Mouse (Mus musculus): Measurements from ENCODE around the gene Rit1. TPM values are rescaled to one million over a fixed set of nuclear protein-coding genes. Genes with fewer than 3 reads are reported as not detected.
"Not testable (repeated sequence)": the region's sequence is repeated elsewhere in the genome, so short reads cannot be mapped to it uniquely, and the experiment has no call there.

Gene Rit1
- polyA plus RNA-seq, 2 experiments, result 20.3 to 31.6 TPM

DNA sequence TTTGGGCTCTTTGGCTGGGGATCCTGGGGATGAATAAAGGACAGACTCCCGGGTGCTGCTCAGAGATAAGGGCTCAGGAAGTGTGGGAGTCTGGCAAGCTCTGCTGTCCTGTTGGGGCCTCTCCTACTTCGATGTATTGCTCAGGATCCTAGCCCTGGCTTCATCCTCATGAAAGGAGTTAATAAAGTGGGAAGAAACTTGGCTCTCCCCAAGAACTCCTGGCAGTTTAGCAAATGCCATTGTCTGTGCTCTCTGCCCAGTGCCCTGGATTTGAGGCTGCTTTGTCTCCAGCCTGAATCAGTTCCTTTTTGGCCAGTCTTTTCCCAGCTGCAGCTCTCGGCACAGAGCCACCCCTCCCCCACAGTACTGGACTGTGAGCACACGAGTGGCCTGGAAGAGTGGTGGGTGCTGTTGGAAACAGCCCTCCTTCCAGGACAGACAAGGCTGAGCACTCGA is 41.4 kb downstream of the Rit1 start:
- ATAC-seq (ENCODE audit: insufficient read depth) (0 out of 2 replicates have a peak, but pooled peaks have one; percentile 37), DNase-seq (ENCODE audit: low read depth in 3 of 3, low spot score in 3 of 3) (no peak)
- no peaks in the 10 kb centered on the region for H3K27me3 ChIP-seq (ENCODE audit: control insufficient read depth, insufficient read depth, low read length)
- WGBS (ENCODE audit: insufficient replicate concordance), result 10% methylated on average over 5 of the region's 5 CpGs
- H3K27ac ChIP-seq, result no peak overlapping the region
- no peak overlapping the region for H3K4me3 ChIP-seq (ENCODE audit: insufficient read depth in 1 of 2, low read depth in 2 of 2, low read length in 2 of 2)
- H3K4me1 ChIP-seq (replicated peaks; ENCODE audit: control insufficient read depth in 2 of 2, insufficient read depth in 2 of 2, low read length in 1 of 2), result peaks cover 3 to 16% of the 10 kb centered on the region in 2 experiments; a peak in 3 of 4 replicates
- H3K9me3 ChIP-seq (ENCODE audit: control insufficient read depth, low read length), result no peaks in the 10 kb centered on the region
- peak overlapping the region; percentile 15; the same call in 1 of the 2 replicates for H3K4me2 ChIP-seq (ENCODE audit: low read depth)
- no peaks in the 10 kb centered on the region for H3K36me3 ChIP-seq (replicated peaks; ENCODE audit: control insufficient read depth, insufficient read depth, low read depth)
- TF ChIP-seq CTCF (IDR thresholded peaks at IDR 0.05; ENCODE audit: low read depth) (no peak), EP300 (IDR thresholded peaks at IDR 0.05; ENCODE audit: low read depth) (0 out of 2 replicates have a peak, but pooled peaks have one; percentile 16)
- H3K9ac ChIP-seq (replicated peaks), result no peak overlapping the region

DNA sequence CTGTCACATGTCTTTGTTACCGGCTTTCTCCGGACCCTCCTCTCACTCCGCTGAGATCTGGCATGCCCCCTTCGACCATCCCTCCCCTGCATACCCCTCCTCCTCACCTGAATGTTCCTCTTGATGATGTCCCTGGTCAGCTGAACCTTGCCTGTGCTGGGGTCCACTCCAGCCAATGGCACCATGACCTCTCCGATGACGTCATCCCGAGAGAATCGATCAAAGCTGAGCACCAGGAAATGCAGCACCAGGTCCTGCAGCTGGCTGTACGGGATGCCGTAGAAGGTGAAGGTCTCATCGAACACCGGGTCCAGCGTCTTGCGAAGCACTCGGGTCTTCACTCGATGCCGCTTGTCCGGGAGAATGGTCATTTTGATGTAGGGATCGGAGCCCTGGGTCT is 45.0 kb downstream of the Rit1 start:
- Histone ChIP-seq H3K36me3 (replicated peaks; ENCODE audit: control insufficient read depth, insufficient read depth, low read depth) (no peaks in the 10 kb centered on the region), H3K4me2 (ENCODE audit: low read depth) (no peak overlapping the region), H3K4me1 (replicated peaks; ENCODE audit: control insufficient read depth in 2 of 2, insufficient read depth in 2 of 2, low read length in 1 of 2) (peaks cover 3 to 12% of the 10 kb centered on the region in 2 experiments; a peak in 3 of 4 replicates), H3K4me3 (ENCODE audit: insufficient read depth in 1 of 2, low read depth in 2 of 2, low read length in 2 of 2) (no peak overlapping the region), H3K9ac (replicated peaks) (no peak overlapping the region), H3K27me3 (ENCODE audit: control insufficient read depth, insufficient read depth, low read length) (no peaks in the 10 kb centered on the region), H3K9me3 (ENCODE audit: control insufficient read depth, low read length) (no peaks in the 10 kb centered on the region), H3K27ac (no peak overlapping the region)
- no peak for ATAC-seq (ENCODE audit: insufficient read depth)
- WGBS (ENCODE audit: insufficient replicate concordance), result 82% methylated on average over 19 of the region's 19 CpGs
- TF ChIP-seq EP300 (IDR thresholded peaks at IDR 0.05; ENCODE audit: low read depth), result no peak
- no peak for DNase-seq (ENCODE audit: low read depth in 3 of 3, low spot score in 3 of 3)

DNA sequence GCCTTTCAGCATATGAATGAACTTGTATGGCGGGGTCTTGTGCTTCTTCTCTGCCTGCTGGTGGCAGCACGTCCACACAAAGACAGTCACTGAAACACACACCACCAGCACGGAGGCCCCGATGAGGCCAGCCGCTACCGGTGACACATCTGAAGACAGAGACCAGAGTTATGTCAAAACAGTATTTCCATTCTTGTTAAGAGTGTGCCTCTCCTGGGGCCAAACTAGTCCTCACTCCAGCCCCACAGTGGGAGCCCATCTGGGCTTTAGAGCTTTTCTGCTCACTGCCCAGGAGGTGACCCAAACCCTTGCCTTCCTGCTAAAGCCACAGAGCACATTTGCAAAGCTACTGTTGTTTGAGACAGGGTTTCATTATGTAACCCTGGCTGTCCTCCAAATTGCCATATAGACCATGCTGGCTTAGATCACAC is 45.8 kb downstream of the Rit1 start:
- Histone ChIP-seq H3K4me2 (ENCODE audit: low read depth) (no peak overlapping the region), H3K9me3 (ENCODE audit: control insufficient read depth, low read length) (no peaks in the 10 kb centered on the region), H3K36me3 (replicated peaks; ENCODE audit: control insufficient read depth, insufficient read depth, low read depth) (no peaks in the 10 kb centered on the region), H3K9ac (replicated peaks) (no peak overlapping the region), H3K4me1 (replicated peaks; ENCODE audit: control insufficient read depth in 2 of 2, insufficient read depth in 2 of 2, low read length in 1 of 2) (peaks cover 3 to 12% of the 10 kb centered on the region in 2 experiments; a peak in 3 of 4 replicates), H3K4me3 (ENCODE audit: insufficient read depth in 1 of 2, low read depth in 2 of 2, low read length in 2 of 2) (no peak overlapping the region), H3K27ac (no peak overlapping the region), H3K27me3 (ENCODE audit: control insufficient read depth, insufficient read depth, low read length) (no peaks in the 10 kb centered on the region)
- ATAC-seq (ENCODE audit: insufficient read depth) (no peak), DNase-seq (ENCODE audit: low read depth in 3 of 3, low spot score in 3 of 3) (no peak)
- 45% methylated on average over 6 of the region's 6 CpGs for WGBS (ENCODE audit: insufficient replicate concordance)
- TF ChIP-seq EP300 (IDR thresholded peaks at IDR 0.05; ENCODE audit: low read depth) (no peak), CTCF (IDR thresholded peaks at IDR 0.05; ENCODE audit: low read depth) (peak; percentile 33)

DNA sequence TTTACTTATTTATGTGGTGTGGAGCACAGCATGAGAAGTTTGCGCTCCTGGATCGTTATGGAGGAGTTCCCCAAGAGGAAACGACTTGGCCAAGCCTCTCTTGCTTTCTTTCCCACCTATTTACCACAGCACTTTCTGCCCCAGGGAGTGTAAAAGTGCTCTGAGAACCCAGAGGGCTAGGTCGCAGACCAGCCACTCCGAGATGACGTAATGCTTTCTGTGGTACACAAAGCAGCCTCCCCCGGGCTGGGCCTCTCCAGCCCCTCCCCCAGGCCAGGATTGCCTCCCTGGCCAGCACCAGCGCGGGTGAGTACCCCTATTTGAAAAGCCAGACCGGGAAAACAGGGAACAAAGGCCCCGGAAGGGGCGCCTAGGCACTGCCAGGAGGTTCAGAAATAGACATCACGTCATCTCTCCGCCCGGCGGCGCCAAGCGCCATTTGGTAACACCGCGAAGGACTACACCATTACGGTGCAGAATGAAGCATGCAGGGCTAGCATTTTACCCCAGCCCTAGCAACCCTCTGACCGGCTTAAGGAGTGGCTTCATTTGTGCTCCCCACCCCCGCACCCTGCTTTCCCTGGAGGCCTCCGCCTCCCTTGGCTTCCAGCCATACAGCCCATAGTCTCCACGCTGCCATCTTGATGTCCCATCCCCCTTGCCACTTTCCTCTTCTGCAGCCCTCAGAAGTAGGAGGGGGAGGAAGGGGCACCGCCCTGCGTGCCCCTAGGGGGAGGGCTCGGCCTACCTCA is 54.7 kb downstream of the Rit1 start:
- not testable (repeated sequence) for H3K36me3 ChIP-seq (replicated peaks; ENCODE audit: control insufficient read depth, insufficient read depth, low read depth); DNase-seq (ENCODE audit: low read depth in 3 of 3, low spot score in 3 of 3); H3K27ac ChIP-seq; H3K9me3 ChIP-seq (ENCODE audit: control insufficient read depth, low read length); H3K9ac ChIP-seq (replicated peaks); H3K4me1 ChIP-seq (replicated peaks; ENCODE audit: control insufficient read depth in 2 of 2, insufficient read depth in 2 of 2, low read length in 1 of 2); H3K27me3 ChIP-seq (ENCODE audit: control insufficient read depth, insufficient read depth, low read length)
- WGBS (ENCODE audit: insufficient replicate concordance), result 3% methylated on average over 20 of the region's 28 CpGs
- H3K4me3 ChIP-seq (ENCODE audit: insufficient read depth in 1 of 2, low read depth in 2 of 2, low read length in 2 of 2), result peak overlapping the region; percentile 18 to 44
- ATAC-seq (ENCODE audit: insufficient read depth), result peak; percentile 45
- H3K4me2 ChIP-seq (ENCODE audit: low read depth), result peak overlapping the region; percentile 57

DNA sequence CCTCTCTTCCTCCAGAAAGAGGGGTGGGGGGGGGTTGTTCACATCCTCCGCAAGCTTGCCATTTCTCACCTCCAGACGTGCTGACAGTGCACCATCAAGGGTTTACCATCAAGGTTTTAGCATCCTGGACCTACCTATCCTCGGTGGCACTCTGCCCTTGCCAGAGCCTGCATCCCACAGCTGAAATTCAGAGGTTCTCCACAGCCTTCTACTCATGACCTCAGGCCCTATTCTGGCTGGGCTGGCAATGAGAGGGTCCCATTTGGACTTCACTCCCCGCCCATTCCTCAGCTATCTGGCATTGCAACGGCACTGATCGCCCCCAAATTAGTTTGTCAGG is 55.3 kb downstream of the Rit1 start:
- H3K9me3 ChIP-seq (ENCODE audit: control insufficient read depth, low read length); H3K36me3 ChIP-seq (replicated peaks; ENCODE audit: control insufficient read depth, insufficient read depth, low read depth); H3K27ac ChIP-seq; DNase-seq (ENCODE audit: low read depth in 3 of 3, low spot score in 3 of 3); H3K9ac ChIP-seq (replicated peaks); H3K4me1 ChIP-seq (replicated peaks; ENCODE audit: control insufficient read depth in 2 of 2, insufficient read depth in 2 of 2, low read length in 1 of 2); H3K27me3 ChIP-seq (ENCODE audit: control insufficient read depth, insufficient read depth, low read length): not testable (repeated sequence)
- 0 out of 2 replicates have a peak, but pooled peaks have one; percentile 3 for ATAC-seq (ENCODE audit: insufficient read depth)
- 25% methylated on average over 3 of the region's 6 CpGs for WGBS (ENCODE audit: insufficient replicate concordance)
- H3K4me2 ChIP-seq (ENCODE audit: low read depth), result peak overlapping the region; percentile 57
- peak overlapping the region; percentile 18 to 44; a peak in 1 of 4 replicates for H3K4me3 ChIP-seq (ENCODE audit: insufficient read depth in 1 of 2, low read depth in 2 of 2, low read length in 2 of 2)

DNA sequence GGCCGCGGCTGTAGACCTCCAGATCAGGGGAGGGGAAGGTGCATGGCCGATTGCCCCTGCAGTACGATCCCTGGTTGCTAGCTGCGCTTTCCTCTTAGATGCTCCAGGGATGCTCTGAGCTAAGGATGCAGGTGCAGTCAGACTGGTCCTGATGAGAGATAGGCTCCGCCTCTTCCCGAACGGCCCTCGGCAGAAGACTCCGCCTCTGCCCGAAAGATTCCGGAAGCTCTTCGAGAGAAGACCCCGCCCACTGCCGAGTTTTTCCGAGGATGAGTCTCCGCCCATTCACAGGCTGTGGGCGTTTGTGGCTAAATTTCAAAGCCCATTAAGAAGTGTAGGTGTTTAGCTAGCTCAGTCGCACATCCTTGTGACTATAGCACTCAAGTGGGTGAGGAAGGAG is 55.8 kb downstream of the Rit1 start:
- not testable (repeated sequence) for H3K4me2 ChIP-seq (ENCODE audit: low read depth); H3K27ac ChIP-seq; H3K36me3 ChIP-seq (replicated peaks; ENCODE audit: control insufficient read depth, insufficient read depth, low read depth); H3K4me3 ChIP-seq (ENCODE audit: insufficient read depth in 1 of 2, low read depth in 2 of 2, low read length in 2 of 2); H3K9me3 ChIP-seq (ENCODE audit: control insufficient read depth, low read length); H3K4me1 ChIP-seq (replicated peaks; ENCODE audit: control insufficient read depth in 2 of 2, insufficient read depth in 2 of 2, low read length in 1 of 2); H3K27me3 ChIP-seq (ENCODE audit: control insufficient read depth, insufficient read depth, low read length); H3K9ac ChIP-seq (replicated peaks)
- WGBS (ENCODE audit: insufficient replicate concordance), result 1% methylated on average over 17 of the region's 19 CpGs
- ATAC-seq (ENCODE audit: insufficient read depth), result peak; percentile 62
- DNase-seq (ENCODE audit: low read depth in 3 of 3, low spot score in 3 of 3), result peak; percentile 61 to 65 (median 62)

DNA sequence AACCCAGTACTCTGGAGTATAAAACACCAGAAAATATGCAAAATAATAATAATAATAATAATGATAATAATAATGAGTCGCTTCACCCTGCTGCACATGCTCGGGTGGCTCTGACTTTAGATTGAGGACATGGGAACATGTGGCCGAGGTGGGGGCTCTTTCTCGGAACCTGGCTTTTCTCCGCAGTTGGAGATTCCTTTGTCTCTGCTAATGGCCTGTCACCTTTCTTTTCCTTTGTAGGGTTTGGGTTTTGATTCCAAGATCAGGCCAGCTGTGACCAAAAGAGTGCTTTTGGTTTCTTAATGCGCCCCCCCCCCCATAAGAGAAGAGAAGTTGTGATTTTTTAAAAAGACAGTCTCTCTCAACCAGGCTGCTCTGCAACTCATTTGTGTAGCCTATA is 56.5 kb downstream of the Rit1 start:
- H3K9me3 ChIP-seq (ENCODE audit: control insufficient read depth, low read length); H3K9ac ChIP-seq (replicated peaks); H3K27me3 ChIP-seq (ENCODE audit: control insufficient read depth, insufficient read depth, low read length); H3K36me3 ChIP-seq (replicated peaks; ENCODE audit: control insufficient read depth, insufficient read depth, low read depth); ATAC-seq (ENCODE audit: insufficient read depth); H3K4me1 ChIP-seq (replicated peaks; ENCODE audit: control insufficient read depth in 2 of 2, insufficient read depth in 2 of 2, low read length in 1 of 2); H3K27ac ChIP-seq; H3K4me2 ChIP-seq (ENCODE audit: low read depth); DNase-seq (ENCODE audit: low read depth in 3 of 3, low spot score in 3 of 3); H3K4me3 ChIP-seq (ENCODE audit: insufficient read depth in 1 of 2, low read depth in 2 of 2, low read length in 2 of 2): not testable (repeated sequence)
- 78% methylated on average over 6 of the region's 6 CpGs for WGBS (ENCODE audit: insufficient replicate concordance)
